Mouse (Mus musculus) layer of hippocampus, postnatal 14 days (tissue): ENCODE measurements around the gene Ear2. TPM values are rescaled to one million over a fixed set of nuclear protein-coding genes. Genes with fewer than 3 reads are reported as not detected.
"Not testable (repeated sequence)": the region's sequence is repeated elsewhere in the genome, so short reads cannot be mapped to it uniquely, and the experiment has no call there.

Experiments used
- DNase-seq, 2 experiments: peaks; one replicate each; pipeline ENCODE4 v3.0.0; 2021 to 2022; ENCODE audit warnings: low spot score in 2 of 2, mixed read lengths in 1 of 2
- long read RNA-seq, 2 experiments: library from polyadenylated mRNA; stranded (forward); transcript quantifications; one replicate each; pipeline ENCODE4 v2.0.0; 2021
- total RNA-seq, 2 experiments: library from RNA; stranded (reverse); gene quantifications; 2 replicates each; pipeline ENCODE4 v1.2.3; 2021

The Ear2 gene
- total RNA-seq, result not detected
- long read RNA-seq, experiment 1, result 0 reads
- long read RNA-seq, experiment 2, result 0 reads

- DNase-seq, result not testable (repeated sequence)
Observed at GRCm38 (mm10) chr14:44102354-44102753, at the start of gene Ear2. Gene Ear2, plus strand, starts transcription at chr14:44102654.

- DNase-seq, result peak in 1 of 2 experiments; percentile 0
Observed at GRCm38 (mm10) chr14:44067879-44068278, 34.6 kb upstream of the Ear2 start.

GRCm38 (mm10) chr14:44070595-44070994 is 31.9 kb upstream of the Ear2 start:
- DNase-seq, result not testable (repeated sequence)

- not testable (repeated sequence) for DNase-seq
Observed at GRCm38 (mm10) chr14:44077785-44078341, 24.6 kb upstream of the Ear2 start.

- DNase-seq, result not testable (repeated sequence)
Observed at GRCm38 (mm10) chr14:44086588-44086987, 15.9 kb upstream of the Ear2 start.

- not testable (repeated sequence) for DNase-seq
Observed at GRCm38 (mm10) chr14:44087535-44087934, 14.9 kb upstream of the Ear2 start.

- not testable (repeated sequence) for DNase-seq
Observed at GRCm38 (mm10) chr14:44091524-44091923, 10.9 kb upstream of the Ear2 start.

GRCm38 (mm10) chr14:44094445-44094844 is 8.0 kb upstream of the Ear2 start:
- DNase-seq, result not testable (repeated sequence)

GRCm38 (mm10) chr14:44100030-44100429 is 2.4 kb upstream of the Ear2 start:
- DNase-seq, result not testable (repeated sequence)

GRCm38 (mm10) chr14:44110981-44111380 is 8.5 kb downstream of the Ear2 start:
- no peak for DNase-seq

- not testable (repeated sequence) for DNase-seq
Observed at GRCm38 (mm10) chr14:44123551-44123950, 21.1 kb downstream of the Ear2 start, which contains the start of gene Gm3327. Gene Gm3327, plus strand, starts transcription at chr14:44123851.

Other genes starting within 250 kb of the Ear2 start
- not detected for gene Ear1, start 227.1 kb upstream of the Ear2 start, total RNA-seq
- gene Ear10, start 179.1 kb upstream of the Ear2 start, total RNA-seq, result not detected
- under 1 TPM in 1 of 2 experiments, not detected in 1; 0.29 TPM for gene Gm8113, start 177.3 kb upstream of the Ear2 start, total RNA-seq
- not detected for gene Ang5, start 145.6 kb upstream of the Ear2 start, total RNA-seq
- gene Ang6, start 100.4 kb upstream of the Ear2 start, total RNA-seq, result not detected
- gene Gm3327, start 21.2 kb downstream of the Ear2 start, total RNA-seq, result not detected
- not detected for gene Gm8212, start 95.0 kb downstream of the Ear2 start, total RNA-seq
- gene 4930503E14Rik, start 110.6 kb downstream of the Ear2 start, total RNA-seq, result not detected
- not detected for gene Gm8220, start 182.9 kb downstream of the Ear2 start, total RNA-seq
- gene Gm5930, start 235.9 kb downstream of the Ear2 start, total RNA-seq, result not detected